Mouse (Mus musculus) mesoderm, embryonic 11.5 days (tissue): ENCODE data around the gene Sash1.
A peak's percentile ranks its signal among the peaks of the same experiment; 100 is the strongest.
"Not testable (repeated sequence)": the region's sequence is repeated elsewhere in the genome, so short reads cannot be mapped to it uniquely, and the experiment has no call there.

Experiments
- DNase-seq: peaks from one replicate; pipeline ENCODE4 v3.0.0-alpha.2; 2012; ENCODE audit warnings: low read depth, low spot score

Sash1 gene

DNA sequence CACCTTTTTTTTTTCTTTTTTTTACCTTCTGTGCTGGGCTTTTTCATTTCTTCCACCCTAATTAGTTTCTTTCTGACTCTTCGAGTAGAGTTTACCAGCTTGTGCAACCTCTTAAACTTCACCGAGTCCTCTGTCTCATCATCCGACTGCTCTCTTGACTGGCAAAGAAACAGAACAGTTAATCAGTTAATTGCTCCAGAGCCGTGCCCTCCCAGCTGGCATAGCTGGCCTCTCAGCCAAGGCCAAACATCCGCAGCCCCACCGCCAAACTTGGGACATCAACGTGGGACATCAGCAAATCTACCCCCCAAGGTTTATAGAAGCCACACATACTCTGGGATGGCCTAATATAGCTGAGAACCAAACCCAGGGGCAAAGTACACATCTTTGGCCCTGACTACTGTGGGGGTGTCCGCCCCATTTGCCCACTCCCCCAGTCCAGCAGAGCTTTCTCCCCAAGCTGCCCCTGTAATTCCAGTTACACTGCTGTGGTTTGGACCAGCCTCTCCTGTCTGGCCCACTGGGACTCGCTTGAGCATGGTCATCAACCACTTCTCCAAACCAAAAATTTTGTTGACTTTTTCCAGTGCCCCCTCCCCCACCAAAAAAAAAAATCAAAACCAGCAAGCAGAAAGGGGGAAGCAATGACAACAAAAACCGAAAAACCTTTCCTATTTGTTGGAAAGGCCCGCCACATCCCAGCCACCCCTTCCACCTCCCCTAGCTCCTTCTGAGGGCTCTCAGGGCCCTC, 129.1 kb downstream of the Sash1 start:
- DNase-seq, result no peak

DNA sequence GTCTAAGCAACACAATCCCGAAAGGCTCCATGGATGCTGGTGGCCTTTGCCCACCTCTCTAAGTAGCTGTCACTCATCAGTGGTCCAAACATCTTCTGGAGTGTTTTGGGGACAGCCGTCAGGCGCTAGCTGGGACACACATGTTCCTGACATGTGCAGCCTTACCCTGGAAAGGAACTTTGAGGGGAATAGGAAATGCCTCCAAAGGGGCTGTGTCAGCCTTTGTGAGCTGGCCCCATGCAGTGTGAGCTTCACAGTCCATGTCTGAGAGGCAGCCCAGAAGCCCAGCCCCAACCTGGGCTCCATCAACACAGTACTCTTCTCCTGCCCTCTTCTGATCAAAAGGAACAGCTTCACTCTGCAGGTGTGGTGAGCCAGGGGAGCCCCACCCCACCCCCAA, 132.5 kb downstream of the Sash1 start:
- no peak for DNase-seq

DNA sequence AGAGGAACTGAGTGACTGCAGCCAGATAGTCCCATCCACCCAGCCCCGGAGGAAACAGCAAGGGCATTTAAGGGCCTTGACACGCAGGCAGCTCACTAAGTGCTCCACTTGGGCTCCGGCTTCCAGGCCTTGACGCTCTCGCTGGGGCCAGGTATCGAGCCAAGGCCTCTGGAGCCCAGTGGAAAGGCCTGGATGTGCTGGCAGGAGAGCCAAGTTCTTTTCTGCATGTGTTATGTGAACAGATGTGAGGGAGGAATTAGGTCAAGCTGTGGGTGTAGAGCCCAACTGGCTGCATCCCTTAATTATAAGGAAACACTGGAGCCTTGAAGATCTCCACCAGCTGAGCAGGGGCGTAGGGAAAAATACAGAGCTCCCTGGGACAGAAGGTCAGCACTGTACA, 133.4 kb downstream of the Sash1 start:
- DNase-seq, result no peak

DNA sequence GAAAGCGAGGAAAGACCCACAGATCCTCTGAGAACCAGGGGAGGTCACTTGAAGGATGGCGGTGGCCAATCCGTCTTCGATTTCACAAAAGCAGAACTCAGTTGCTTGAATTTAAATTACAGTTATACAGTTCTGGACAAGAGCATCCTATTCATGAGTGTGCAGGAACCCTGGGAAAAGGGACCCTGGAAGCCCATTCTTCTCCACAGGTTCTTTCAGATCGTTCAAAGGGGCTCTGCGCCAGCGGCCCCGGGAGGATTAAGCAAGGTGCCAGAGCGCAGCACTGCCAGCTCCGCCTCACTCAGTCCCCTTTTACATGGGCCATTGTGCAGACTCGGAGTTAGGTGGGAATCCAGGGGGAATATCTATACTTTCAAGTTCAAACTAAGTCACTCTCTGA, 136.3 kb downstream of the Sash1 start:
- DNase-seq, result no peak

DNA sequence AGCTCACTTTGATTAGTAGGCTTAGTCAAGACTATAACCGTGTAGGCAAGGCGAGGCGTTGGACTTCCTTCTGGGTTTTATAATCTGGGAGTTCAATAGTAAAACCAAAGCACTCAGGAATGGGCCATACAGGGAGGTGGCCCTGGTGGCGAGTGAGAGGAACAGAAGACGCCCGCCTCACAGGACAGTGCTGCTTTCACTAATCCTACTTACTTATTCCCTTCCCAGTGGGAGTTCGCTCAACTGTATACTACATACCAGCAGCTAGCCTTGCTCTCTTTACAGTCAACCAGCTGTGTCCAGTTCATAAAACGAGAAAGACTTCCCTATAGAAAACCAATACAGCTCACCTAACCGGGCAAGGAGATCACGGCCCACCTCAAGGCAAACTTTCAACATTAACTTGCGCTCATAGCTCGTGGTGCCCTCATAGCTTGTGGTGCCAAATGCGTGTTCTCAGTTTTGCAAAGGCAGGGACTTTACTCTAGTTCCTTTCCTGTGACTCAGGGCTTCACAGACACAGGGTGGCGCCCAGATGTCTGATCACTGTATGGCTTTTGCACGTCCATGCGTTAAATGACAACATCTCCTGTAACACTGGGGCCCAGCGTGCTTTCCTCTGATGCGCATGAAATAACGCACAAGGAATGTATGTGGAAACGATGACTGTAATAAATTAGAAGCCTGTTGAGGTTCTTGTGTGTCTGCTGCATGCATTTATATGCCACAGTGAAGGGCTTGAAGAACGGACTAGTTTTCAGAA, 138.2 kb downstream of the Sash1 start:
- DNase-seq, result peak; percentile 22

DNA sequence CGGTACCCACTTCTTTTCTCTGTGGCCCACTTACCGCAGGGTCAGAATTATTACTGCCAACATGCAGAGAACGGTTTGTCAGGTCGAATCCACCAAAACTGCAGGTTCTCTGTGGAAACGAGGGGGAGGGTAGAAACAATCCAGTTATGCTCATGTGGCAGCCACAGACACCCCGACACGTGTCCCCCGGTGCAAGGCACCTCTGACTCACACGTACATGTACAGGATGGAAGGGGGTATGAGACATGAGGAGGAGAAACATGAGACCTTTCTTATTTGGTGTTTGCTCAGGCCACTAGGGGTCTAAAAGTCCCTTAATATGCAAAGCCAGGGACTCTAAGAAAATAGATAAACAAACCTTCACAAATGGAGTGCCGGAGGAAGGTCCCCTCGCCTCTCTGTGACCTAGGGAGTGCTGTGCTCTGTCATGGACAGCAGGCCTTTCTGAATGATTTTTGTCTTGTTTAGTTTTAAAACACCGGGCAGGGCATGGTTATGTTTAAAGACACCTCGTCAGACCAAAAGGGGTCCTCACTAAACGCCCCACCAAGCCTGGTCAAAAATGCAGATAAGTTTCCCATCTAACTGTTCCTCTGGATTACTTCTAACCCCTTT, 139.7 kb downstream of the Sash1 start:
- DNase-seq, result no peak

DNA sequence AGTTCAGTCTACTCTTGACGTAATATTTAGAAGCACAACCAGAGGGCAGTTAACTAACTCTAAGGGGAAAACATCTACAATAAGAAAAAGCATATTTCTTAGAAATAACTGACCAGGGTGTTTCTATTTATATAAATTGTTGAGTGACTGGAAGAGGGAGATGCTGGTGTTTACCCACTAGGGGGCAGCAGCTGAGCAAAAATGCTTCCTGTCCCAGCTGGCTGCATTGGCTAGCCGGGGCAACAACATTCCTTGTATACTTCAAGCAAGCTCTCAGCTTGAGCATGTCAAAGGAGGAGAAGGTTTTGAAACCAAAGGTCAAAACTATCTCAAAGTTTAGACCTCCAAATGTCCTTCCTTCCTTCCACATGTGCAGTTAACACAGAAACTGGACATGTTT, 143.0 kb downstream of the Sash1 start:
- peak; percentile 79 for DNase-seq

DNA sequence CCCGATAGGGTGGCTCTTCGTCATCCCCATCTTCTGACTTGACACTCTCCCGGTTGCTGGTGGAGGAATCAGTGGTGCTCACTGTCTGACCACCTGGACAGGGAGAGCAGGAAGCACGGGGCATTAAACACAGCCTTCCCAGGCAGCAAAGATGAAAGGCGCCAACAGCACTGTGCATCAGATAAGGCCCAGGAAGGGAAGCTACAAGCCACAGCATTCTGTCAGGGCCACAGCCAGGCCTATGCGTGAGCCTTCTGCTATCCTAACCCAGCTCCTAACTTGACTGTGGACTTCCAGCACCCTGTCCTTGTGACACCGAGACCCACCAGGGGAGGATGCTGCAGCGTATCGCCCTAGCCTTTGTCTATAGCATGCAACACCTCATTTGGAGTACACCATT, 144.4 kb downstream of the Sash1 start:
- no peak for DNase-seq

DNA sequence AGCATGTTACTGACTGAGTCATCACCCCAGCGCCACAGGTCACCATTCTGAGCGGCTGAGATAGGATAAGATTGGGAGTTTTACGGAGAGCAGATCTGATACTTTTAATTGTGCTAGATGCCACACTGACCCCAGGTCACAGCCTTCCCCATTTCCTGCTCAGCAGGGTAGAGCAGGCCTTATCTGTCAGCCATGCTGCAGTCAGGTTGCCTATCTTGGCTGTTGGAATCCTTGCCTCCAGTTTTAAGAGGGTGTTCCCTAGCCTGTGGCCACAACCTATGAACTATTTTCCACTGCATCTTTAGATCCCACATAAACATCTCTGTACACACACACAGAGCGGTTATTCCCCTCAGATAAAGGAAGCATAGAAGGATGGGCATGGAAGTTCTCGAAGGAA, 145.1 kb downstream of the Sash1 start:
- no peak for DNase-seq

DNA sequence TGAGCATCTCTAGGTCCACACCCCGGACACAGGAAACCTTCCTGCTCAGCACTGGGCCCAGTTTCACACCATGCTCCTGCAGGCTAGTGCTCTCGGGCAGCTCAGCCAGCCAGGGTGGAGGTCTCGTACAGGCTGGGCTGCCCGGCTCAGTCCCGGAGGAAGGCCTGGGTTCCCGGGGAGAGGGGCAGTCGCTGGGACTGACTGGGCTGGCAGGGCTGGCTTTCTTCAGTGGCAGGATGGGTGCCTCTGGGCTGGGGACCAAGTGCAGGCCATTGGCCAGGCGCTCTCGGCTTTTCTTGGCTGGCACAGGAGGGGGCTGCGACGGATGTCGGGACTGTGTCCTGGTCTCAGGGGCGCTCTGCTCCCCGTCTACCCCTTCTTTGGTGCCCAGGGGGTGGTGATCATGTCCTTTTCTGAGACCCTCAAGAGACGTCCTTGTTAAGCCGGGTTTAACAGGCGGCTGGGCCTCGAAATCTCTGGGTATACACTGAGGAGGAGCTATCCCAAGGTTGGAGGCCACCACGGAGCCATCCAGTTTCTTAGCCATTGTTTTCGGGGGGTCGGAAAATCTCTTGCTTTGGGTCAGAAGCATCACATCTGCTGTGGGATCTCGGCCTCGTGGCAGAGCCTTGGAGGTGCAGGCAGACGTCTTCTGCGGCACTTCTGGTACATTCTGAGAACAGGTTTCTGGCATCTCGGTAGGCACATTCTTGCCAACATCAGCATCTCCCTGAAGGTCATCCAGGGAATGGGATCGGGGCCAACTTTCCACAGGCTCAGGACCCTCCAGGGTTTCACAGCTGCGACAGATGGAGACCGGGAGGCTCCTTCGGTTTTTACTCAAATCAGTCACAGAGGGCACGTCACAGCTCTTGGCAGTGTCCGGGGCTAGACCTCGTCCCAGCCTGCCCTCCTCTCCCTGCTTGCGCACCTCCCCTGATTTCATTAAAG, 156.2 kb downstream of the Sash1 start:
- no peak for DNase-seq

DNA sequence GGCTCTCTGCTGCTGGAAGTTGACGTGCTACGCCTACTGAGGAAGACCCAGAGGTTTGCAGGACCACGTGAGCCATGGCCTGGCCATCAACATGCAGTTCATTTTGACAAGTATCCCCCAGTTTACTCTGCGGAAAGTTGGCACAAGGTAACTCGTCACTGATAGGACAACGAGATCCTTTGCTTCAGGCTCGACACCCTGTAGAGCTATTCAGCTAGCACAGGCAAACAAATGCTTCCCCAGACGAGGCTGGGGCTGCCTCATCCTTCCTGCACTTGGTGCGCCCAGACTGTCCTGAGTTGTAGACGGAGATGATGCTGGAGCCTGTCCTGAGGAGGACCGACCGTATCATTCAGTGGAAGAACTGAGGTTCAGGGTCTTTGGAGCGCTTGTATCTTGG, 166.5 kb downstream of the Sash1 start:
- DNase-seq, result no peak

DNA sequence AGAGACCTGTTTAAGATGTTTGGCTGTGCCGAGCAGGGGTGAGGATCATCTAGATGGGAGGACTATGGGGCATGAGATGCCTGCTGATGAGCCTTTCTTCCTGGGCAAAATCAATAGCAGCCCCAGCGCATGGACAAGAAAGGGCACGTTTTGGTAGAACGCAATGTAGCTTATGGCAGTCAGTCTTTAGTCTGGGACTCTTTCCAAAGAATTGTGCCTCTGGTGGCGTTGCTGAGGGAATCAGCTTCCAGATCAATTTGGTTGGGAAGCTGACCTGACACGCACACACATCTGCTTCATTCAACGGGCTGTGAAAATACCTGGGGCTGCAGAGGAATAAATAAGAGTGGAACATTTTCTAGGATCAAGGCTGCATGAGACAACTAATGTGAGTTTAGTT, 167.0 kb downstream of the Sash1 start:
- no peak for DNase-seq

DNA sequence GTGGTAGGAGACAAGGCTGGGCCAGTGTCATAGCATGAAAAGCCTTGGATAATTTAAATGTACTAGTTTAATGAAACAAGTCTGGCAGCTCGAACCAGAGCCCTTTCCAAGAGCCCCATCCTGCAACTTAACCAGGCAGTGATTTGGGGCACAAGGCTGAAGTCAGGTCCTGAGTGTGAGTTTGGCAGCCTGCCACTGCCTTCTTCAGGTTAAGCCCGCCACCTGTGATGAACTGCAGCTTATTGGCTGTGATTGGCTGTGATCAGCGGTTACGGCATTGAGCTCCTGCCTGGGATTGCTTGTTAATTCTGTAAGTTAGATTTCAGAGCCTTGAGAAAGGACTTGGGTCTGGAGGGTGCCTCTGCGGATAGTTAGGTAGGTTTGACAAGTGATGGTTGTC, 168.7 kb downstream of the Sash1 start:
- no peak for DNase-seq

DNA sequence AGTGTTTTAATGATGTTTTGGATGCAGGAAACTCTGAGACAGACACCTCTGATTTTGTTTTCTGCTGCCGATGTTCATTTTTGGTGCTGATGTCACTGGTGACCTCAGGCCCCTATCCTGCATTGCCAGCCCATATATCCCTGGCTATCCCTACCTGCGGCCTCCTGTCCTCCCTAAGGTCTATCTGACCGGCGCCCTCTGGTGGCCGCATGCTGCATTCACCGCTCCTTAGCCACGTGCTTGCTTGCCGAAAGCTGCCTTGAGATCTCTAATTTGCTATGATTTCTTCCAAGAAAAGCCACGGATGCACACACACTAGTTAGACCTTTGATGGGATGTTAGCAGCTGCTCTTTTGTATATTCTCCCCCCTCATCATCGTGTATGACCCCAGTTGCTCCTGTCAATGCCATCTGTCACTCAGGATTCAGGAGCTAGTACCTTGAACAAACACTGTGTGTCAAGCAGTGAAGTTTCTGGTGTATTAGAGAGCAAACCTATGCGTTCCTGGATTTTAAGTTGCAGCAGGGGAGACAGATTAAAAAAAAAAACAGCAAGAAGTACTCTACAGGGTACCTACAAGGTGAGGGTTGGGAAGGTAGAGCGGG, 170.1 kb downstream of the Sash1 start:
- peak; percentile 82 for DNase-seq

DNA sequence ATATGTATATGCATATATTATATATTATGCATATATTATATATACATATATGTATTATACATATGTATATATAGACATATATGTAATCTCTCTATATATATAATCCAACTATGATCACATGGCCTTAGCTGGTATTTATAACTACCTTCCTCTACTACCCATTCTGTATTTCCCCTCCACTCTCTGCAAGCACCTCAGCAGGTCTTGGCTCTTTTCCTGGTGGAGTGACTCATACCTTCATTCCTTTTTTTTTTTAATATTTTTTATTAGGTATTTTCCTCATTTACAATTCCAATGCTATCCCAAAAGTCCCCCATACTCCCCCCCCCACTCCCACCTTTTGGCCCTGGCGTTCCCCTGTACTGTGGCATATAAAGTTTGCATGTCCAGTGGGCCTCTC, 189.2 kb downstream of the Sash1 start:
- not testable (repeated sequence) for DNase-seq

DNA sequence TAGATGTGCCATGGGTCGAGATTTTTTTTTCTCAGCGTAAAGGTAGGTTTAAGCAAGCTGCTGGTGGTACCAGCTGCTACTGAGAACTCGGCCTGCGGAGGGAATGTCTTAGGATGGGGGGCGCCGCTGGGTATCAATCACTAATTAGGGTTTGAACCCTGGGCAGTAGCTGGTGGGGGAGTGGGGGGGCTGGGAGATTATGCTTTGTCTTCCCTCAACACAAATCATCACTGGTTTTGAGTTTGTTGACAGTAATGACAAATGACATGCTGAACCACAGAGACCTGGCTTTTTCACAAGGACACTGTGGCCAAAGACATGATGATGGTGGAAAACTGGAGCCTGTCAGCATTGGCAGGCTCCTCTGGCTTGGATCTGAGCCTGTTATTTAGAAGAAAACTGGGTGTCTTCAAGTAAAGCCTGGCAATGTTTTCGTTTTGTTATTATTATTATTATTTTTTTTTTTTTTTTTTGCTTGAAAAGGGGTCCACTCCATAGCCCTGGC, 191.8 kb downstream of the Sash1 start:
- no peak for DNase-seq

DNA sequence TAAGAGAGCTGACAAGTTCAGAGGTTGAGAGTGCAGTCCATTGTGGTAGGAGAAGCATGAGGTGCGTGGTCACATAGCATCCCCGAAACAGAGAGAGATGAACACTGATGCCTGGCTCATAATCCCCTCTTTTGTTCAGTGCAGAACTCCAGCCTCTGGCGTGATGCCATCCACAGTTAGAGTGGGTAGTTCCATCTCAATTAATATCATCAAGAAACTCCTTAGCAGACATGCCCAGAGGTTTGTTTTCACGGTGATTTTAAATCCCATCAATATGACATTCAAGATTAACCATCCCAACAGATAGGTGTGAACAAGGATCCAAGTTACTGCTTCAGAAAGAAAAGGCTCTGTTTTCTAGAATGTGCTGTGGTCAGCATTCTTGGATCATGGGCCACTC, 192.3 kb downstream of the Sash1 start:
- no peak for DNase-seq

DNA sequence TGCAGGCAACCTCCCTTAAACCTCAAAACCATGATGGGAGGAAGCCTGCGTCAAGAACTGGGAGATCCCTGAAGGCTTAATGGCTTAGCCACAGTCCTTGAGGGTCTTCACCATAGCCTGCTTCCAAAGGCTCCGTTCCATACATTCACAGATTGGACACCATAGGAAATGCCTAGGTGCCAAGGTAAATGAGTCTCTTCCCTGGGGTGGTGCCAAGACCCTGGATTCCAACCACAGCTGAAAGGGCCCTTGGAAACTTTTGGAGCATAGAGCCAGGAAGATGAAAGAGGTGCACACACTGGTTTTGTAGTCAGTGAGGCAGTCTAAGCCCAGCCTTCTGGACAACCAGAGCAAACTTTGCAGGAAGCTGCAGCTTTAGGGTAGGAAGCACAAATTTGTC, 193.3 kb downstream of the Sash1 start:
- no peak for DNase-seq

DNA sequence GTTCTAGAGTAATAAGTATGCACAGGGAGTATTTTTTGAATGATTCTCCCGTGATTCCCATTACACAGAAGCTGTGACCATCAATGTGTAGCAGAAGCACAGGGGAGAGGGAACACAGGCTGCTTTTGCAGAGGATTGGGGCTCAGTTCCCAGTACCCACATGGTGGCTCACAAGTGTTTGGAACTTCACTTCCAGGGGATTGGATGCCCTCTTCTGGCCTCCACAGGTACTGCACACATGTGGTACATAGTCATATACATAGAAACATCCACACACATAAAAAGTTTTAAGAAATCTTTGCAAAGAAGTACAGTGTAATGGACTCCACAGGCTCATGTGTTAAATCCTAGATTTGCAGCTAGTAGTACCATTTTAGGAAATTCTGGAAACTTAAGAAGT, 199.7 kb downstream of the Sash1 start:
- no peak for DNase-seq

DNA sequence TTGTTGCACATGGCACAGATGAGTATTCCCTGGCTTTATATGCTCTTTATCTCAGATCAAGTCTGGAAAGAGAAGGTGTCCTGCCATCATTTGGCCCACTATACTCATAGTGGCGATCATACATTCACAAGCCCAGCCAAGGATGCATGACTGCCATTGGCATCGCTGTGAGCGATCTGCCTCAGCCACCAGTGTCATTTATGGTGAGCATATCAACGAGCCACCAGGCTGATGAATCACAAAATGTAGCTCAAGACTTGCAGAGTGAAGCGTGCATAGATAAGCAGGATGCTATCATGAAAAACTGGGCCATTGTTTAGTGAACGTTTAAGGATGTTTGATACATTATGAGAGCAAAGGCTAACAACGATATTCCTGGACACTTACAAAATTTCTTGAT, 200.6 kb downstream of the Sash1 start:
- no peak for DNase-seq

DNA sequence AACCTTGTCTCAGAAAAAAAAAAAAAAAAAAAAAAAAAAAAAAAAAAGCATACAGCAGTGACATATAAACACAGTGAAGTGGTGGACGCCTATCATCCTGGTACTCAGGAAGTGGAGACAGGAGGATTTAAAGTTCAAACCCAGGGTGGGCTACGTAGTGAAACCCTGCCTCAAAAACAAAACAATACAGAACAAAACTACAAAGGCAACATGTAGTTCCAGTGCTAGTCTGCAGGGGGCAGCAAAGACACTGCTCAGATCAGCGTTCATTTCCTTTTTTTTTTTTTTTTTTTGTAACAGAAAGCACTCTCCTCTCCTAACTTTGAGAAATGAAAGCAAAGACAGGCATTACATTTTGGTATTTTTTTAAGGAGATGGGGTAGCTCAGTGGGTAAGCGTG, 203.0 kb downstream of the Sash1 start:
- DNase-seq, result peak; percentile 73
